Mouse (Mus musculus): Measurements from ENCODE around the gene Serpinb7. TPM values are rescaled to one million over a fixed set of nuclear protein-coding genes. Genes with fewer than 3 reads are reported as not detected.

The Serpinb7 gene
- polyA plus RNA-seq (2012; rRNA removed; ENCODE audit: low replicate concordance), result not detected in 2 replicates

GRCm38 (mm10) chr1:107399355-107399754 lies at the start of gene Serpinb7:
Serpinb7 (plus strand) TSS chr1:107399655.

GRCm38 (mm10) chr1:107360898-107361297 lies 38.6 kb upstream of the Serpinb7 start, which contains the start of gene Serpinb11:
Serpinb11 (plus strand) TSS chr1:107361198.

Other genes starting within 250 kb of the Serpinb7 start
- gene Serpinb3b, start 121.3 kb upstream of the Serpinb7 start, polyA plus RNA-seq (2012; rRNA removed; ENCODE audit: low replicate concordance), result not detected in 2 replicates
- gene Serpinb3c, start 121.3 kb upstream of the Serpinb7 start, polyA plus RNA-seq (2012; rRNA removed; ENCODE audit: low replicate concordance), result not detected in 2 replicates
- not detected in 2 replicates for gene Serpinb11, start 38.5 kb upstream of the Serpinb7 start, polyA plus RNA-seq (2012; rRNA removed; ENCODE audit: low replicate concordance)
- gene Serpinb2, start 111.8 kb downstream of the Serpinb7 start, polyA plus RNA-seq (2012; rRNA removed; ENCODE audit: low replicate concordance), result 0.05 TPM in 1 of 2 replicates, not detected in the other
- 0.09 and 0.22 TPM in 2 replicates for gene Serpinb8, start 190.4 kb downstream of the Serpinb7 start, polyA plus RNA-seq (2012; rRNA removed; ENCODE audit: low replicate concordance)